Mouse (Mus musculus) cerebellum, adult 11-12 months (tissue): ENCODE data around the gene Cd86.
A peak's percentile ranks its signal among the peaks of the same experiment; 100 is the strongest.

Experiments used
- DNase-seq: peaks from one replicate; pipeline ENCODE4 v3.0.0; 2022

The Cd86 gene

GRCm38 (mm10) chr16:36665782-36666181 lies at the start of gene Cd86:
TSS of gene Cd86 (minus strand) at chr16:36666081.
- DNase-seq: no peak

GRCm38 (mm10) chr16:36711760-36712159 lies 45.9 kb upstream of the Cd86 start:
- DNase-seq: no peak

- no peak for DNase-seq
These were observed 44.9 kb upstream of the Cd86 start for GRCm38 (mm10) chr16:36710794-36711193.

- no peak for DNase-seq
These were observed 43.5 kb upstream of the Cd86 start for GRCm38 (mm10) chr16:36709405-36709804.

GRCm38 (mm10) chr16:36708751-36709150 lies 42.9 kb upstream of the Cd86 start:
- DNase-seq: no peak

GRCm38 (mm10) chr16:36707702-36708423 lies 42.0 kb upstream of the Cd86 start:
- DNase-seq: peak; percentile 12

GRCm38 (mm10) chr16:36700484-36700883 lies 34.6 kb upstream of the Cd86 start:
- no peak for DNase-seq

GRCm38 (mm10) chr16:36697331-36697730 lies 31.4 kb upstream of the Cd86 start:
- DNase-seq: no peak

- no peak for DNase-seq
These were observed 29.0 kb upstream of the Cd86 start for GRCm38 (mm10) chr16:36694798-36695290.

GRCm38 (mm10) chr16:36693818-36694413 lies 28.0 kb upstream of the Cd86 start, which contains the start of gene Ildr1:
TSS of gene Ildr1 (plus strand) at chr16:36693978.
- no peak for DNase-seq

GRCm38 (mm10) chr16:36691484-36691883 lies 25.6 kb upstream of the Cd86 start:
- no peak for DNase-seq

- no peak for DNase-seq
These were observed 22.2 kb upstream of the Cd86 start for GRCm38 (mm10) chr16:36688076-36688475.

GRCm38 (mm10) chr16:36684325-36684918 lies 18.5 kb upstream of the Cd86 start:
- no peak for DNase-seq

GRCm38 (mm10) chr16:36681829-36682228 lies 15.9 kb upstream of the Cd86 start:
- no peak for DNase-seq

GRCm38 (mm10) chr16:36675902-36676301 lies 10.0 kb upstream of the Cd86 start:
- no peak for DNase-seq

GRCm38 (mm10) chr16:36675304-36675703 lies 9.4 kb upstream of the Cd86 start:
- no peak for DNase-seq

GRCm38 (mm10) chr16:36674457-36675204 lies 8.8 kb upstream of the Cd86 start:
- no peak for DNase-seq

GRCm38 (mm10) chr16:36673196-36673595 lies 7.3 kb upstream of the Cd86 start:
- no peak for DNase-seq

- DNase-seq: no peak
These were observed 4.7 kb upstream of the Cd86 start for GRCm38 (mm10) chr16:36670590-36670989.

GRCm38 (mm10) chr16:36666448-36667017 lies 652 bp upstream of the Cd86 start:
- no peak for DNase-seq

GRCm38 (mm10) chr16:36663484-36663883 lies 2.4 kb downstream of the Cd86 start:
- DNase-seq: no peak

GRCm38 (mm10) chr16:36661330-36661729 lies 4.6 kb downstream of the Cd86 start:
- DNase-seq: no peak

- no peak for DNase-seq
These were observed 10.0 kb downstream of the Cd86 start for GRCm38 (mm10) chr16:36655910-36656309.
